Mouse (Mus musculus): ENCODE results near the gene Cyfip1.
"Not testable (repeated sequence)": the region's sequence is repeated elsewhere in the genome, so short reads cannot be mapped to it uniquely, and the experiment has no call there.

Cyfip1 gene

GRCm38 (mm10) chr7:55865044-55865443 lies 23.5 kb downstream of the Cyfip1 start:
- DNase-seq (ENCODE audit: low read depth, low spot score), result no peak

- DNase-seq (ENCODE audit: low read depth, low spot score), result no peak
These were observed 24.3 kb downstream of the Cyfip1 start for GRCm38 (mm10) chr7:55865750-55866416.

DNA sequence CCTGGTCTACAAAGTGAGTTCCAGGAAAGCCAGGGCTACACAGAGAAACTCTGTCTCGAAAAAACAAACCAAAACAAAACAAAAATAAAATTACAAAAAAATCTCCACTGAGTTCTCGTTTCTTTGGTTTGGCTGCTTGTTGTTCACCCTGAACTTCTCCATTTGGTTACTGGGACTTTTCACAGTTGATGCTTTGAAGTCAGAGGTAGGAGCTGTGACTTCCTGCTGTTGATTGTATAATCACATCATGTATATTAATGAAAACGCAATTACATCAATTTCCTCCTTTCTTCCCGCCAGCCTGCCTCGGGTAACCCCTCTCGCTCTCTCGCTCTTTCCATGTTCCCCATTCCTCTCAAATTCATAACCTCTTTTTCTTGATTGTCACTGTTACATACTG lies 26.7 kb downstream of the Cyfip1 start:
- no peak for DNase-seq (ENCODE audit: low read depth, low spot score)

DNA sequence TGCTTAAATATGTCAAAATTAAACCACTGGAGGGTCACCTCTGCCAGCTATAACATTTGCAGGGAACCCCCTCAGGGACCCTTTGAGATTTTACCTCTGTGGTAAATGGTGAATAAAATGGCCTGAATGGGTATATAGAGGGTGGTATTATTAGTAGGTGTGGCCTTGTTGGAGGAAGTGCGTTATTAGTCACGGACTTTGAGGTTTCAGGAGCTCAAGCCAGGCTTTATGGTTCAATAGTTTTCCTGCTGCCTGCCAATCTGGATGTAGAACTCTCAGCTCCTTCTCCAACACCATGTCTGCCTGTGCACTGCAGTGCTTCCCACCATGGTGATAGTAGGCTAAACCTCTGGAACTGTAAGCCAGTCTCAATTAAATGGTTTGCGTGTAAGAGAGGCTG lies 27.7 kb downstream of the Cyfip1 start:
- no peak for DNase-seq (ENCODE audit: low read depth, low spot score)

- no peak for DNase-seq (ENCODE audit: low read depth, low spot score)
These were observed 28.9 kb downstream of the Cyfip1 start for GRCm38 (mm10) chr7:55870340-55871020.

GRCm38 (mm10) chr7:55871476-55871875 lies 29.9 kb downstream of the Cyfip1 start:
- DNase-seq (ENCODE audit: low read depth, low spot score), result peak; percentile 23

- no peak for DNase-seq (ENCODE audit: low read depth, low spot score)
These were observed 33.2 kb downstream of the Cyfip1 start for GRCm38 (mm10) chr7:55874703-55875102.

- DNase-seq (ENCODE audit: low read depth, low spot score), result no peak
These were observed 36.2 kb downstream of the Cyfip1 start for GRCm38 (mm10) chr7:55877721-55878120.

DNA sequence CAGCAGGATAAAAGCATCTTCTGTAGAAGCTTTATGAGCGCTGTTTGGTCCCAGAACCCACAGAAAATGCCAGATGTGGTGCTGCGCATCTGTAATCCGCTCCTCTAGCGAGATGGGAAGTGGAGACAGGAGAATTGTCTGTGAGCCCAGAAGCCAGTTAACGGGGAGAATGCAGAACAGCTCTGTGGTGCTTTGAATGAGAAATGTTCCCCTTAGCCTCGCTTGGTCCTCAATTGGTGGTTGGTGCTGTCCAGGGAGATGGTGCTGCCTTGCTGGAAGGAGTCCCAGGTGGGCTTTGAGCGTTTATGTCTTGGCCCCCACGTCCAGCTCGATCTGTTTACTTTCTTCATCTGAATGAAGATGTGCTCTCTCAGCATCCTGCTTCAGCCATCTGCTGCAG lies 39.3 kb downstream of the Cyfip1 start:
- DNase-seq (ENCODE audit: low read depth, low spot score), result no peak

DNA sequence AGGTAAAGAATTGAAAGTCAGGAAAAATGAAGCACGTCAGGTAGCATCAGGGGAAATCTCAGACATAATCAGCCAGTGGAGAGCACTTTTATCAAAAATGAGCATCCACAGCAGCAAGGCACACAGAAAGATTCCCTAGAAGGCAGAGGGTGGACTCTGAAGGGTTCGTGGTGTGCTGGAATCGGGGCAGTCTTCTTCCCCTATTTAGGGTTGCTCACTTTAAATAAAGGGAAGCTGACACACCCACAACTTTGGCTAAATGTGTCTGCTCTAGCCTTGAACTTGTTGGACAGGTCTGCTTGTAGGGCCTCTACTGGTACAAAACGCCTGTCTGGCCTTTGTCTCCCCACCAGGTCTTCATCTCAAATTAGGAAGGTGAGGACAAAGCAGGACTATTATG lies 47.1 kb downstream of the Cyfip1 start:
- no peak for DNase-seq (ENCODE audit: low read depth, low spot score)

GRCm38 (mm10) chr7:55889996-55890395 lies 48.5 kb downstream of the Cyfip1 start:
- DNase-seq (ENCODE audit: low read depth, low spot score), result no peak

DNA sequence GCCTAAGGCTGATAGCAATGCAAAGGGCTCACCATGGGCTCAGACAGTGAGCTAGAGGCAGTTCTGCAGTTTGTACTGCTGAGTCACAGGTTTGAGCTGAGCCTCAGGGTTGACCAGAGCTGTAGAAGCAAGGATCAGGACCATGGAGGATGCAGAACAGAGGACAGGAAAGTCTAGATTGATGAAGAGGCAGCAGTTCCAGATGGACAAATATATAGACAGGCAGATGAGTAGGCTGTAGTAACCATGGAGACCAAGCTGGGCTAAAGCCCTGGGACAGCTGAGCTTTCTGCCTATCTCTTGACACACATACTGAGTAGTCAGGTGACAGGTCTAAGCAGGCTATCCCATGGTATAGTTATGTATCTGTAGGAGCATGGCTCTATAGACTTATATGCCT lies 49.2 kb downstream of the Cyfip1 start:
- no peak for DNase-seq (ENCODE audit: low read depth, low spot score)

DNA sequence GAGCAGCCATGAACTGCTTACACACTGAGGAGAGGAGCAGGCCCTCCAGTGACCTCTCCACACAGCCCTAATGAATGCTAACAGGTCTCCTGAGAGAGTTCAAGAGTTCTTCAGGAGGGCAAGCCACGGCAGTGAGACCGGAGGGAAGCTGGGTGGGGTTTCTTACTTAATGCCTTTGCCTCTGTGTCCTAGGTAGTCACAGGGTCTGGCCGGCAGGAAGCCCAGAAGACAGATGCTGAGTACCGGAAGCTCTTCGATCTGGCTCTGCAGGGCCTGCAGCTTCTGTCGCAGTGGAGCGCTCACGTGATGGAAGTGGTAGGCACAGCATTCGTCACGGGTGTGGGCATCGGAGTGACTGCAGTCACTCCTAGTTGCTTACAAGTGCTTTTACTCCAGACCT lies 50.3 kb downstream of the Cyfip1 start:
- peak; percentile 85 for DNase-seq (ENCODE audit: low read depth, low spot score)

- DNase-seq (ENCODE audit: low read depth, low spot score), result no peak
These were observed 62.2 kb downstream of the Cyfip1 start for GRCm38 (mm10) chr7:55903766-55904165.

DNA sequence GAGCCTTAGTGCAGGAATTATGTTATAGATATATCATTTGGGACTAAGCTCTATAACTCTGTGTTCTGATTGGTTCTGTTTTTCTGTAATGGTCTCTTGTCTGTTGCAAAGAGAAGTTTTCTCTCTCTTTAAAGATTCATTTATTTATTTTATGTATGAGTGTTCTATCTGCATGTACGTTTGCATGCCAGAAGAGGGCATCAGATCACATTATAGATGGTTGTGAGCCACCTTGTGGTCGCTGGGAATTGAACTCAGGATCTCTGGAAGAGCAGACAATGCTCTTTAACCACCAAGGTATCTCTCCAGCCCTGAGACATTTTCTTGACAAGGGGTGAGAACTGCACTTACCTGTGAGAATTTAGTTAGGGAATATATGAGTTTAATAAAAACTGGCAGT lies 63.9 kb downstream of the Cyfip1 start:
- no peak for DNase-seq (ENCODE audit: low read depth, low spot score)

- DNase-seq (ENCODE audit: low read depth, low spot score), result no peak
These were observed 68.0 kb downstream of the Cyfip1 start for GRCm38 (mm10) chr7:55909519-55909918.

DNA sequence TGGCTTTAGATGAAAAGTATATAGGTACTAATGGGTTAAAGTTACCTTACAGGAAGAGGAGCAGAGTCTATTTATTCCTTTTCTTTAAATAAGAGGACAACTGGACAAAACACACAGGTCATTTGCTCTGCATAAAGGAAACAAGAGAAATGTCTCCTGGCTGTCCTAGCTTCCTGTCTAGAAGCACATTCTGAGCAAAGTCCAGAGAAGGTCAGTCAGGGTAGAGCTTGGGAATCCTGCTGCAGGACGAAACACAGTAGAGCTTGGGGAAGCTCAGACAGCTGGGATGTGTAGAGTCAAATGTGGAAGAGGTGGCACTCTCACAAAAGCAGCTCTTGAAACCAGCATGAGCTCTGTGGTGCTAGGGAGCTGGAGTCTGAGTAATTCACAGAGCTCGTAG lies 68.8 kb downstream of the Cyfip1 start:
- DNase-seq (ENCODE audit: low read depth, low spot score), result no peak

DNA sequence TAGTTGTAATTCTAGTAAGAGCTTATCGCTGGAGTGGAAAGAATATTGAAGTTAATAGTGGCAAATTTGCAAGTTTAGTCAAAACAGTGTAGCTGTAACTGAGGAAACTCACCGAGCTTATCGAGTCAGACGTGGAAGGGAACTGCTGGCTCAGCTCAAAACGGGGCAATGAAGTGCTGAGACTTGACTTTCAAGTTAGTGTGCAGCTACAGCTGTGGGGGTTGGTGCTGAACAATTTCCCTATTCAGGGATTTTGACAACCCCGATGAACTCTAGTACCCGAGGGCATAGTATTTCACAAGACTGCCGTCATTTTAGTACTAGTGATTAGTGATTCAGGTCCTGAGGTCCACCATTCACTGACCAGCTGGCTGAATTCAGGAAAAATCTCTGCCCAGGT lies 69.8 kb downstream of the Cyfip1 start:
- no peak for DNase-seq (ENCODE audit: low read depth, low spot score)

- no peak for DNase-seq (ENCODE audit: low read depth, low spot score)
These were observed 70.6 kb downstream of the Cyfip1 start for GRCm38 (mm10) chr7:55912118-55912517.

DNA sequence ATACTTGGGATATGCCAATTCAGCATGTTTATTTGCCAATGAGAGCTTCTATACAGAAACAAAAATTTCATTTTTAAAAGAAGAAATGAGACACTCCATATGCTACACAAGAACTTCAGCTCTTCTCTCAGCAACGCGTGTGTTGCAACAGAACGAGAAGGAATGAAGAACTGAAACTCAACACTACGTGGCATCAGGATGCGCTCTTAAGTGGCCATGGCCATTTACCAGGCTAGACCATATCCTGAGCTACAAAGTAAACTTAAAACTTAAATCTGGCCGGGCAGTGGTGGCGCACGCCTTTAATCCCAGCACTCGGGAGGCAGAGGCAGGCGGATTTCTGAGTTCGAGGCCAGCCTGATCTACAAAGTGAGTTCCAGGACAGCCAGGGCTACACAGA lies 76.8 kb downstream of the Cyfip1 start:
- not testable (repeated sequence) for DNase-seq (ENCODE audit: low read depth, low spot score)

DNA sequence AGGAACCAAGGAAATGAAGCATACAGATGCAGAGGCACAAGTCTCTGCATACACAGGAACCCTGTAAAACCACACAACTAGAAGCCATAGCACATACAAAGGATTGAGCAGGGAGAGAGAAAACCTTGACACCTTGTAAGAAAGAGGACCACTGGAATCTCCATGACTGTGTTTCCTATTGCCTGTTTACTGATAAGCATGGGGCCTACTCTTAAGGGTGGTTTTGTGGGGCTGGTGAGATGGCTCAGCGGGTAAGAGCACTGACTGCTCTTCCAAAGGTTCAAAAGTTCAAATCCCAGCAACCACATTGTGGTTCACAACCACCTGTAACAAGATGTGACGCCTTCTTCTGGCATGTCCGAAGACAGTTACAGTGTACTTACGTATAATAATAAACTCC lies 85.7 kb downstream of the Cyfip1 start:
- no peak for DNase-seq (ENCODE audit: low read depth, low spot score)

DNA sequence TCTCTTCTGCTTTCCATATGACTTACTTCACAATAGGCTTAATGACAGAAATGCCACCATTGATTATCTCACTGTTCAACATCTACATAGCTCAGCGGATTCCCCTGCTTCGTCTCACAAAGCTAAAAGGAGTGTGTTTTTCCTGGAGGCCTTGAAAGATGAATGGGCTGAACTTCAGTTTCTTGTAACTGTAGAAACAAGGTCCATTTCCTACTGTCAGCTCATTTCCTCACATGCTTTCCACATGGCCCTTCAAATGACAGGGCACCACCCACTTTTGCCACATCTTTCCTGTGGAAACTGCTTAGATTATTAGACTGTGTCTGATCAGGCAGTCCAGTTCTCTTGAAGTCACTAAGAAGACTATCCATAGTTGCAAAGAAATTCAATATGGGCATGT lies 87.1 kb downstream of the Cyfip1 start:
- DNase-seq (ENCODE audit: low read depth, low spot score), result no peak

DNA sequence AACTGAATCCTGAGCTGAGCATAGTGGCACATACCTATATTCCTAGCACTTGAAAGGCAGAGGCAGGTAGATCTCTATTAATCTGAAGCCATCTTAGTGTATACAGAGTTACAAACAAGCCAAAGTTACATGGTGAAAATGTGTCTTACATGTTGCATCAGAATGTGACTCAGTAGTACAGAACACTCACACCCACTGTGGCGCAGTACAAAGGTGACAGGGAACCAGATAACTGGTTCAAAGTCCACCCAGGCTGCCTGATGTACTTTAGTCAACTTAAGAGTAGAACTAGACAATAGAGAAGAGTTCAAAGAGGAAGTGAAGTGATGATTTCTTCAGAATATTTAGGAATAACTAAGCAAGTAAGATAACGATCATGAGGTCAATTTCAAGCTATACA lies 93.5 kb downstream of the Cyfip1 start:
- DNase-seq (ENCODE audit: low read depth, low spot score), result no peak

DNA sequence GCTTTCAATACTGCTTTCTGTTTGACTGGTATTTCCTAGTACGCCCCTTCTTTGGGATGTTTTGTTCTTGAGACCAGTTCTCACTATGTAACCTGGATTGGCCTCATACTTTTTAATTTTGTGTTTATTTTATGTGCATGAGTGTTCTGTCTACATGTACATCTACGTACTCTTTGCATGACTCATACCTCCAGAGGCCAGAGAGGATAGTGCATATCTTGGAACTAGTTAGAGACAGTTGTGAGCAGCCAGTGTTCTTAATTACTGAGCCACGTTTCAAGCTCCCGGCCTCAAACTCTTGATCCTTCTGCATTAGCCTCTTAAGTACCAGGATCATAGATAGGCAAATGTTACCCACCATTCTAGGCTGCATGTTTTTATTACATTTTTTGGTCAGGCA lies 96.8 kb downstream of the Cyfip1 start:
- no peak for DNase-seq (ENCODE audit: low read depth, low spot score)

All from R1 (cell line).